Mouse (Mus musculus) limb, embryonic 12.5 days (tissue): Measurements from ENCODE around the gene Tbck. TPM values are rescaled to one million over a fixed set of nuclear protein-coding genes. Genes with fewer than 3 reads are reported as not detected.
A peak's percentile ranks its signal among the peaks of the same experiment; 100 is the strongest.

ENCODE experiments used
- ATAC-seq: fragments of 200-750 bp; cut with Nextera tagmentation; 2 replicates; pipeline ENCODE4 v1.8.0; 2017; ENCODE audit warnings: low read depth, moderate TSS enrichment; ENCODE audit not compliant: insufficient number of reproducible peaks, insufficient read depth, low FRiP score, low TSS enrichment
- H3K27ac ChIP-seq: fragments of 300-500 bp; sonication (generic); 2 replicates; pipeline ENCODE4 v1.5.1; 2016; ENCODE audit warnings: mild to moderate bottlenecking, moderate library complexity
- H3K27me3 ChIP-seq: fragments of 300-500 bp; sonication (generic); 2 replicates; pipeline ENCODE4 v1.6.1; 2016; ENCODE audit warnings: mild to moderate bottlenecking, moderate library complexity
- H3K36me3 ChIP-seq: fragments of 300-500 bp; sonication (generic); 2 replicates; pipeline ENCODE4 v1.6.1; 2016; ENCODE audit warnings: mild to moderate bottlenecking, moderate library complexity
- H3K4me1 ChIP-seq: fragments of 300-500 bp; sonication (generic); replicated peaks from 2 replicates; pipeline ENCODE4 v1.6.1; 2016
- H3K4me2 ChIP-seq: fragments of 300-500 bp; sonication (generic); 2 replicates; pipeline ENCODE4 v1.6.1; 2016; ENCODE audit warnings: mild to moderate bottlenecking, moderate library complexity
- H3K4me3 ChIP-seq: fragments of 300-500 bp; sonication (generic); replicated peaks from 2 replicates; pipeline ENCODE4 v1.5.1; 2016; ENCODE audit warnings: mild to moderate bottlenecking
- H3K9ac ChIP-seq: fragments of 300-500 bp; sonication (generic); replicated peaks from 2 replicates; pipeline ENCODE4 v1.6.1; 2016; ENCODE audit warnings: mild to moderate bottlenecking, moderate library complexity
- H3K9me3 ChIP-seq: fragments of 300-500 bp; sonication (generic); 2 replicates; pipeline ENCODE4 v1.6.1; 2016; ENCODE audit warnings: mild to moderate bottlenecking, moderate library complexity
- WGBS: fragments of 180-500 bp; shearing (Covaris S2); methylation state at CpG from one replicate; pipeline ENCODE4 v1.1.7; 2016; 5-methylcytosine and 5-hydroxymethylcytosine counted together
- polyA plus RNA-seq: library from polyadenylated mRNA; unstranded; fragments of >200 nt; fragmentation: Nextera tagmentation; extraction: Ambion mirVana; gene quantifications from 2 replicates; pipeline ENCODE4 v1.2.1, GENCODE M21; 2016

The Tbck gene
- polyA plus RNA-seq, 1 experiment from 2014 or later = 30.5 TPM

DNA sequence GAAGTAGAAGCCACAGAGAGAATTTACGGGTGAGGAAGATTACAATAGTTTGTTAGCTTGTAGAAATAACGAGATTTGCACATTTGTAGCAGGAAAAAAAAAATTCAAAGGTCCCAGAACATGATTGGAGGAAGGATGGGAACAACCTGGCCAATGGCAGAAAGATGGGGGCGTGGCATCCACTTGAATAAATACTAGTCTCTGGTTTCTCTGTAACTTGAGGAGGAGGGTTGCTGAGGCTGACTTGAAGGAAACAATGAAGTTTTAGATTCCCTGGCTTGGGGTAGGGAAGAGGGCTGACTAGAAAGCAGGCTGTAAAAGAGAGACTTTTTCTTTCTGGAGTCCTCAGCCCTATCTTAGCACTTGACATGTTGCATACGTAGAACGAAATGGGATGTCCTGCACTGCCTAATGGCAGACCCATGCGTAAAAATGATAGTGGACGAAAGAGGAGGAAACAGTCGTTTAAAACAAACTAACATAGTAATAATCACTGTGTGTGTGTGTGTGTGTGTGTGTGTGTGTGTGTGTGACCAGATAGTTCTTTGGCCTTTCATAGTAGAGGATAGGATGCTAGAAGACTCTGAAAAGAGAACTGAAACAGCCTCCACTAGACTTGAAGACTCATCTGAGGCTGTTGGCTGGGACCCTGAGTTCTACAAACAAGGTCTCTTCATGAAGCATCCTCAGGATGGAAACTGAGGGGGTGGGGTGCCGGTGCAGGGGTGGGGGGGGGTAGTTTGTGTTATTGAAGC, 171.7 kb downstream of the Tbck start:
- whole genome bisulfite sequencing = 59% methylated on average over 9 of the region's 9 CpGs
- Histone ChIP-seq H3K4me3 (no peak overlapping the region), H3K36me3 (no peaks in the 10 kb centered on the region), H3K27ac (peak overlapping the region; percentile 67), H3K4me2 (no peak overlapping the region), H3K4me1 (peaks cover 38% of the 10 kb centered on the region), H3K9ac (no peak overlapping the region), H3K27me3 (no peaks in the 10 kb centered on the region; the same call in 1 of the 2 replicates), H3K9me3 (no peaks in the 10 kb centered on the region)
- ATAC-seq = peak; percentile 67; the same call in 1 of the 2 replicates

DNA sequence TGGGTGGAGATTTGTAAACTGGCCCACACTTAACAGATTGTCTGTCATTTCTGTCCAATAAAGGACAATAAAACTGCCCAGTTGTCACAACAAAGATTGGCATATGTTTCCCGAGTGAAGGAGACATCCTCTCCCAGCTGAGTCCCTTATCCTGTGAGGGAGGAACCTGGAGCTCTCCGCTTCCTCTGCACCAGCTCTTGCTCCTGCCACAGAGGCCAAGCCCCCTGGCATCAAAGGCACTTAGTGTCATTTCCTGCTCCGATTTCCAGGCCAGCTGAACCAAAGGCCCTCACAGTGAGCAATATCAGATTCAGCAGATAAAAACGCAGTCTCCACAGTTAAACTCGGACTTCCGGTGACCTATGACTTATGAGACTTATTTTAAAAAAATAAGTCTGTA, 172.7 kb downstream of the Tbck start:
- Histone ChIP-seq H3K9ac (no peak overlapping the region), H3K36me3 (no peaks in the 10 kb centered on the region), H3K4me2 (no peak overlapping the region), H3K4me3 (no peak overlapping the region), H3K4me1 (peaks cover 36% of the 10 kb centered on the region), H3K9me3 (no peaks in the 10 kb centered on the region), H3K27me3 (no peaks in the 10 kb centered on the region), H3K27ac (no peak overlapping the region)
- ATAC-seq = no peak
- 46% methylated on average over 6 of the region's 6 CpGs for WGBS

DNA sequence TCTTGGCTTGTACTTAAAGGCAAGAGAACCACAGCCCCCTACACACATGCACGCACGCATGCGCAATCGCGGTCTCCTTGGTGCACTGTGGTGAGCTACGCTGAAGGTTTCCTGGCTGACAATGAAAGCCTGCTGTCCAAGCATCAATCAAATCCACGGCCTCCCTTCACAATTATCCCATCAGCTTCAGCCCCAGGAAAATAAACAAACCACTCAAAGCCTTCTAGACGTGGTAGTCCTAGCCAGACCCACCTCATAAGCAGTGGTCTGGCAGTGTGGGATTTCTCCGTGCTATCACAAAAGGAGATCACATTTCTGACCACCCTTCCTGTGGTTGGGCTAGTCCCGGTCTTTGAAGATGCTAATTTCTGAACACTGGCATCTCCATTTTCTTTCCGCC, 174.9 kb downstream of the Tbck start:
- no peak for ATAC-seq
- Histone ChIP-seq H3K4me3 (no peak overlapping the region), H3K27me3 (no peaks in the 10 kb centered on the region; the same call in 1 of the 2 replicates), H3K4me2 (no peak overlapping the region), H3K9me3 (no peaks in the 10 kb centered on the region), H3K36me3 (no peaks in the 10 kb centered on the region), H3K9ac (no peak overlapping the region), H3K4me1 (peaks cover 25% of the 10 kb centered on the region), H3K27ac (no peak overlapping the region)
- WGBS = 73% methylated on average over 11 of the region's 11 CpGs

DNA sequence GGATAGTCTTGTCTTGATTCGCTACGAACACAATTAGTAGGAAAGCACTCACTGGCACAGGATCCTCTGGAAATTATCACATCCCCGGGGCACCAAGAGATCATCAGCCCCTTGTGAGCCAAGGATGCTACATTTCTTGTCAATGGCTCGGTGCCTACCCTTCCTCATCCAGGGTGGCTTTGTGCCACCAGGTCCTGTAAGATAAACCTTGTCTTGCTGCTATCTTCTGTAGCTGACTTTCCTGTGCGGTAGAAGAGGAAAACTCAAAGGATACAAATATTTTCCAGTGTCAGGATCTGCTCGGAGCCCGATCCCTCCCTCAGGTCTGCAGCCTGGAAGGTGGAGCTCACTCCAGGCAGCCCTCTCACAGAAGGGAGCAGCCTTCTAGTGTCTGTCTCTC, 175.6 kb downstream of the Tbck start:
- no peak overlapping the region for H3K4me3 ChIP-seq
- ATAC-seq = no peak
- no peak overlapping the region for H3K9ac ChIP-seq
- H3K4me1 ChIP-seq = peaks cover 25% of the 10 kb centered on the region
- H3K27me3 ChIP-seq = no peaks in the 10 kb centered on the region; the same call in 1 of the 2 replicates
- WGBS = 85% methylated on average over 7 of the region's 7 CpGs
- no peaks in the 10 kb centered on the region for H3K36me3 ChIP-seq
- peak overlapping the region; percentile 35; the same call in 1 of the 2 replicates for H3K27ac ChIP-seq
- H3K9me3 ChIP-seq = no peaks in the 10 kb centered on the region
- no peak overlapping the region for H3K4me2 ChIP-seq

DNA sequence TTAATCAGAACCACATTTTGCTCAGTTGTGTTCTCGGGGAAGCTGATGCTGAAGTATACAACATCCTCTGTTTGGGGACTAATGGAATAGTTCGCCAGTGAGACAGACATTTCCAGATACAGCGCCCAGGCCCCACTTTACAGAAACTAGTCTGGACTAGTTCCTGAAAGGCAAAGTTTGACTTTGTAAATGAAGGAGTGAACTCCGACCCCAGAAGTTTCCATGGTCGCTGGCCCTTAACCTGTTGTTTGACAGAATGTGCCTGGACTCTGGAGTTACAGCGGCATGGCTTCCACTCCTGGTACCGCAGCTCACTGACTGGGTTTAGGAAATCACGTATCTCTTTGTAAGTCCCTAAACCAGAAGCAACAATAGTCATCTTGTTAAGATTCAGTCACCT, 176.9 kb downstream of the Tbck start:
- H3K27ac ChIP-seq = no peak overlapping the region
- 55% methylated on average over 8 of the region's 8 CpGs for WGBS
- ATAC-seq = no peak

DNA sequence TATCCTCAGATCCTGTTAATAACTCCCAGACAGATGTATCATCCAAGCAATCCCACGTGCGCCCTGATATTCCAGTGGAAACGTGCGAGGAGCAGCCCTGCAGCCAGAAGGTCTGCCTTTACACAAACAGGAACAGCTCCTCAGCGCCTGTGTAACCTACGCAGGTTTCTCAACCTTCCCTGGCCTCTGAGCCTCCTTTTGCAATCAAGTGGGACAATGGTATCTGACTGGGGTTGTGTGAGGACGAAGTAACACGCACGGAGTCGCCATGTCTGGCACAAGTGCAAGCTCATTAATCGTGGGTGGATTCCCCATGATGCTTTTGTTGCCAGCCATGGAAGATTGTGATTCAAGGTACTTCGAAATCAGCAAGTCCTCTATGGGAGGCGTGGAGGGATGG, 179.9 kb downstream of the Tbck start:
- H3K9ac ChIP-seq = no peak overlapping the region
- 85% methylated on average over 13 of the region's 13 CpGs for WGBS

More for the DNA sequence above, 176.9 kb downstream of the Tbck start:
- no peak overlapping the region for H3K4me2 ChIP-seq
- H3K4me3 ChIP-seq = no peak overlapping the region
- H3K27me3 ChIP-seq = no peaks in the 10 kb centered on the region; the same call in 1 of the 2 replicates
- peaks cover 18% of the 10 kb centered on the region for H3K4me1 ChIP-seq
- H3K36me3 ChIP-seq = no peaks in the 10 kb centered on the region
- no peak overlapping the region for H3K9ac ChIP-seq
- no peaks in the 10 kb centered on the region for H3K9me3 ChIP-seq

DNA sequence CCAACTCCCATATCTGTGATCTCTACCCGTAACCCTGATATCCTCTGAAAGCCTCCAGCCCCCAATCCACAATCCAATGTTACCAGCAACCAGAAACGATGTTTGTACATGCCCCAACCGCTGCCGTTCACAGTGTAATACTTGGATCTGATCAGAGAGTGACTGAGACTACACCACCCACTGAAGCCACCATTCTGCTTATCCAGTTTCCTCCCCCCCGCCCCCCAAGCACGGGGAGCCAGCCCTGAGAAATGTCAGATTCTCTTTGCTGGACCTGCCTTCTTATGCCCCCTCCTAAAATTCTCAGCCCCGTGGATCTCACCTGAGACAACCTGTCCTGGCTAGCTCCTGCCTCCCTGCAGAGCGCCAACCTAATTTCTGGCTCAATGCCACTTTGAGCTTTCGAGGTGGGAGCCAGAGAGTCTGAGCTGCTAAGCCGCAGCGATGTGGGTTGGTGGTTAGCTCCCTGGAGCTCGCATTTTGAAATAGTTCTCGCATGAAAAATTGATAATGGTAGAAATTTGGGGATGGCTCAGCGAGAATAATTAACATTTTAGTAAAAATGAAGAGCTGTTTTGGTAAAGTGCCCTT, 180.5 kb downstream of the Tbck start:
- WGBS = 79% methylated on average over 14 of the region's 14 CpGs
- Histone ChIP-seq H3K4me2 (no peak overlapping the region), H3K36me3 (no peaks in the 10 kb centered on the region), H3K27ac (no peak overlapping the region), H3K4me3 (no peak overlapping the region), H3K4me1 (peaks cover 15% of the 10 kb centered on the region), H3K27me3 (no peaks in the 10 kb centered on the region; the same call in 1 of the 2 replicates), H3K9ac (no peak overlapping the region), H3K9me3 (no peaks in the 10 kb centered on the region)
- ATAC-seq = no peak

More for the DNA sequence above, 179.9 kb downstream of the Tbck start:
- Histone ChIP-seq H3K9me3 (no peaks in the 10 kb centered on the region), H3K4me3 (no peak overlapping the region), H3K27ac (no peak overlapping the region), H3K4me1 (peaks cover 15% of the 10 kb centered on the region), H3K4me2 (no peak overlapping the region), H3K36me3 (no peaks in the 10 kb centered on the region), H3K27me3 (no peaks in the 10 kb centered on the region; the same call in 1 of the 2 replicates)
- no peak for ATAC-seq

DNA sequence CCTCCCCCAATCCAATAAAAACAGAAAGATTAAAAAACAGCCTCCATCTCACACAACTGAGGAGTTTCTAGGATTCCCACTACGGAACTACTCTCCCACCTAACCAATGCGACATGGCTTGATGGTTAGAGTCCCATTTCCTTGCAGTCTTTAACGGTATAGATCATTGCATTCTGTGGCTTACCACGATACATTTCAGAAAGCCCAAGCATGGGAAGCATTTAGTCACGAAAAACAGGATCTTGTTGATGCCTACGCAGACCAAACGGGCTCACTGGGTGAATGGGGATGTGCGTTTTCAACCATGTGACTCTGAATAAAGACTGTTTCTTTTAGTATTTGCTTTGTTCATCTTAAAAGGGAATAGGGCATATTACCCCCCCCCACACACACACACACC, 181.0 kb downstream of the Tbck start:
- no peak overlapping the region for H3K4me2 ChIP-seq
- H3K4me3 ChIP-seq = no peak overlapping the region
- WGBS = 87% methylated on average over 8 of the region's 8 CpGs
- H3K27ac ChIP-seq = no peak overlapping the region
- no peaks in the 10 kb centered on the region for H3K9me3 ChIP-seq
- ATAC-seq = no peak
- peaks cover 10% of the 10 kb centered on the region for H3K4me1 ChIP-seq
- no peaks in the 10 kb centered on the region for H3K36me3 ChIP-seq
- no peaks in the 10 kb centered on the region; the same call in 1 of the 2 replicates for H3K27me3 ChIP-seq
- H3K9ac ChIP-seq = no peak overlapping the region

DNA sequence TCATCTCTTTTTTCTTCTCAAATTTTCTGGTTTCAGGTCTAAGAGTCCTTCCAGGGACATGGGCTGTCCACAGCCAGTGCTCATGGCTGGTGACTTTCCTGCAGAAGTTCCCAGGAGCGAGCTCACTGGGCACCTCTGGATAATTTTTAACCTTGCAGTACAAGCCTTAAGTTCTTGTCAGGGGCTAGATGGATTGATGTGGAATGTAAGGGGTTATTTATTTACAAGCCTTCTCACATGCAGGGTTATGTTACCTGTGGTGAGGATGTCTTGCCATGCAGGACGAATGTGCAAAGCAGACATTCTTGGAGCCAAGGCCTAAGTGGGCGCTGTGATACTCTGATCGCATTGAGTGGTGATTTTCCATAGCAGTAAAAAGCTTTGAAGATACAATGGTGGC, 181.7 kb downstream of the Tbck start:
- Histone ChIP-seq H3K4me1 (peaks cover 4% of the 10 kb centered on the region), H3K9me3 (no peaks in the 10 kb centered on the region), H3K36me3 (no peaks in the 10 kb centered on the region), H3K27me3 (no peaks in the 10 kb centered on the region; the same call in 1 of the 2 replicates), H3K4me2 (no peak overlapping the region), H3K9ac (no peak overlapping the region), H3K27ac (no peak overlapping the region), H3K4me3 (no peak overlapping the region)
- ATAC-seq = no peak
- whole genome bisulfite sequencing = 87% methylated on average over 4 of the region's 4 CpGs

DNA sequence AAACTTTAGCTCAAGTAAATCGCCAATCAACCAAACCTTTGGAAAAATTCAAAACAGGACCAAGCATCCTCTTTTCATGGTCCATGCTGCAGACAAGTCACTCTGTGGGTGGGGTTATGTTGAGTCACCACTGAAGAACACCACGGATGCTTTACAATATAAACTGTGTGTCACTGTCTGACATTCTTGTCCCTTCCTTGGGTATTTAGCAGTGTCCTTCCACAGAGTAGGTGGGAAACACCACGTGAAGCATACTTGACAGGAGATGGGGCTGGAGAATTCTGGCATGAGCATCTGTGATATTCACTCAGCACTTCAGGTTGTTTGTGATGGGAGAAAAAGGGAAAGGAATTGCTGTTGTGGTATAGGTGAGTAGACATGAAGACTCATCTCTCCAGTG, 183.0 kb downstream of the Tbck start:
- WGBS = 82% methylated on average over 3 of the region's 3 CpGs
- H3K4me3 ChIP-seq = no peak overlapping the region
- ATAC-seq = no peak

DNA sequence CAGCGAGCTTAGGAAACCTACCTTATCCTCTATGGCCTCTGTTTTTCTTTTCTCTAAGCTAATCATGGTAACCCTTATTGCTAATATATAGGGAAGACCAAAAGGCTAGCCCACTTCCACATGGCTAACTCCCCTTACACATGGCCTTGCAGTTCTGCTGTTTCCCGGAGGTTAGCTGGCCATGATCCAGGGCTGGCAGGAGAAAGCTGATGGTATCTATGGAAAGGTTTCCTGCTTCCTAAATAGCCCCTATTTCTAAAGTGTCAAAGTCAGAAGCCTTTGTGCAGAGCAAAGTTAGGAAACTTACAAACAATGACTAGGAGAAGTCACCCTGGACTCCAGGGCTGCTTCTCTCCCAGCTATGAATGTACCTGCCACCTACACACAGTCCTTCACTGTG, 184.9 kb downstream of the Tbck start:
- H3K27me3 ChIP-seq = no peaks in the 10 kb centered on the region
- no peak overlapping the region for H3K9ac ChIP-seq
- H3K27ac ChIP-seq = no peak overlapping the region
- no peak for ATAC-seq
- no peak overlapping the region for H3K4me3 ChIP-seq
- H3K4me2 ChIP-seq = no peak overlapping the region
- WGBS = 72% methylated on average over 2 of the region's 2 CpGs
- H3K36me3 ChIP-seq = no peaks in the 10 kb centered on the region
- H3K4me1 ChIP-seq = no peaks in the 10 kb centered on the region
- no peaks in the 10 kb centered on the region for H3K9me3 ChIP-seq

More for the DNA sequence above, 183.0 kb downstream of the Tbck start:
- no peak overlapping the region for H3K9ac ChIP-seq
- no peaks in the 10 kb centered on the region for H3K4me1 ChIP-seq
- no peak overlapping the region for H3K27ac ChIP-seq
- no peaks in the 10 kb centered on the region for H3K9me3 ChIP-seq
- H3K27me3 ChIP-seq = no peaks in the 10 kb centered on the region; the same call in 1 of the 2 replicates
- H3K4me2 ChIP-seq = no peak overlapping the region
- H3K36me3 ChIP-seq = no peaks in the 10 kb centered on the region
